Mouse (Mus musculus) bone marrow, adult 2 months (tissue): ENCODE measurements around the gene Pbx2.

Source experiments
- CTCF ChIP-seq: fragments of 200-500 bp; IDR thresholded peaks from 2 replicates; pipeline ENCODE4 v1.5.1; 2011; ENCODE audit warnings: low read length, control low read depth; ENCODE audit not compliant: control insufficient read depth, insufficient read depth
- POLR2A ChIP-seq: fragments of 200-500 bp; IDR thresholded peaks from 2 replicates; pipeline ENCODE4 v1.6.1; 2011; ENCODE audit warnings: low read depth, mild to moderate bottlenecking, control low read depth, low read length, borderline replicate concordance; ENCODE audit not compliant: control insufficient read depth

GRCm38 (mm10) chr17:34626062-34626772 is 35.2 kb downstream of the Pbx2 start:
- no peak for TF ChIP-seq CTCF
- TF ChIP-seq POLR2A: no peak
